Mouse (Mus musculus) hindbrain, postnatal 0 days (tissue): Measurements from ENCODE around the gene Chmp5. TPM values are rescaled to one million over a fixed set of nuclear protein-coding genes. Genes with fewer than 3 reads are reported as not detected.

Source experiments
- ATAC-seq: fragments of 200-750 bp; cut with Nextera tagmentation; 2 replicates; pipeline ENCODE4 v1.8.0; 2017; ENCODE audit warnings: mild to moderate bottlenecking, moderate TSS enrichment, moderate library complexity
- DNase-seq: peaks from one replicate; pipeline ENCODE4 v3.0.0-alpha.2; 2015; ENCODE audit warnings: low spot score
- H3K27ac ChIP-seq: fragments of 300-500 bp; sonication (generic); 2 replicates; pipeline ENCODE4 v1.5.1; 2014; ENCODE audit warnings: mild to moderate bottlenecking
- H3K27me3 ChIP-seq: fragments of 300-500 bp; sonication (generic); 2 replicates; pipeline ENCODE4 v1.6.1; 2014; ENCODE audit warnings: low read length, mixed read lengths; ENCODE audit not compliant: insufficient read depth
- H3K36me3 ChIP-seq: fragments of 300-500 bp; sonication (generic); 2 replicates; pipeline ENCODE4 v1.6.1; 2014; ENCODE audit warnings: low read length, mixed read lengths; ENCODE audit not compliant: insufficient read depth
- H3K4me1 ChIP-seq: fragments of 300-500 bp; sonication (generic); 2 replicates; pipeline ENCODE4 v1.6.1; 2014; ENCODE audit warnings: antibody characterized with exemption, low read length, mixed read lengths; ENCODE audit not compliant: insufficient read depth
- H3K4me2 ChIP-seq: fragments of 300-500 bp; sonication (generic); 2 replicates; pipeline ENCODE4 v1.6.1; 2014; ENCODE audit warnings: low read depth, mild to moderate bottlenecking, low read length, moderate library complexity, mixed read lengths
- H3K4me3 ChIP-seq: fragments of 300-500 bp; sonication (generic); 2 replicates; pipeline ENCODE4 v1.5.1; 2014; ENCODE audit warnings: low read length
- H3K9ac ChIP-seq: fragments of 300-500 bp; sonication (generic); replicated peaks from 2 replicates; pipeline ENCODE4 v1.6.1; 2014; ENCODE audit warnings: mild to moderate bottlenecking, low read length, moderate library complexity, mixed read lengths
- H3K9me3 ChIP-seq: fragments of 300-500 bp; sonication (generic); 2 replicates; pipeline ENCODE4 v1.6.1; 2016; ENCODE audit warnings: low read length, mixed read lengths
- CTCF ChIP-seq: IDR thresholded peaks from 2 replicates; pipeline ENCODE4 v1.5.1; 2016; ENCODE audit warnings: antibody characterized with exemption, control low read depth, low read depth
- WGBS: fragments of 180-500 bp; shearing (Covaris S2); extraction: QIAGEN DNeasy Blood & Tissue Kit; methylation state at CpG from one replicate; pipeline ENCODE4 v1.1.7; 2014; 5-methylcytosine and 5-hydroxymethylcytosine counted together
- polyA plus RNA-seq: library from polyadenylated mRNA; unstranded; fragments of >200 nt; fragmentation: Nextera tagmentation; extraction: Ambion mirVana; gene quantifications from 2 replicates; pipeline ENCODE4 v1.2.1, GENCODE M21; 2015
- total RNA-seq: library from RNA; depleted of rRNA; stranded (reverse); fragments of >200 nt; gene quantifications from 2 replicates; pipeline ENCODE4 v1.2.3, GENCODE M21; 2014

Gene Chmp5
- total and polyA plus RNA-seq, 2 experiments from 2014 or later: 37.0 to 131 TPM

DNA sequence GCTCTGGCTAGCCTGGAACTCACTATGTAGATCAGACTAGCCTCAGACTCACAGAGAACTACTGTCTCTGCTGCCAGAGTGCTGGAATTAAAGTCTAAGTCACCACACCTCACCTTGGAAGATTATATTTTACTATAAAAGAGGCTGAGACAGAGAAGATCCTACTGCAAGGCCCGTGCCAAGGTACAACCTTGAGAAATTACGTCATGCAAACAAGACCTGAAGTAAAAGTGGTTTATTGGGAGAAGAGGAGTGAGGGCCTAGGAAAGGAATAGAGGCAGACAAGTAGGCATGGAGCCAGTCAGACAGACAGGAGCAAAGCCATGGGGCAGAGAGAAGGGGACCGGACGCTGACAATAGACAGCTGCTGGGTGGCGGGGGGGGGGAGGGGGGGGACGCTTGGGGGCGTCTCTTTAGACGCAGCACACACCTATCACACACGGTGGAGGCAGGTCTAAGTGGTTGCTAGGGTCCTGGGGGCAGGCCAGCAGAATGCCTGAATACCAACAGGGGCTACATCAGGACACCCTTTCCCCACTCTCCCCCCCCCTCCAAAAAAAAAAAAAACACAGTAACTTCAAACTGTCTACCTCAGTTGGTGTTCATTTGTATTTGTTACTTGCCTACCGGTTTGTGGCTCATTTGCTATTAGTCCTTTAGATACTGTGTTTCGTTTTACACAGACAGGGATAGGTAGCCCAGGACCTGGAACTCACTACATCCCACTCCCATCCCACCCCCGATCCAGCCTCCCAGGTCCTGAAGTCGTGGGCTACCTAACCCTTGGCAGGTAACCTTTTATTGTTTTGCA lies 21.8 kb downstream of the Chmp5 start:
- Histone ChIP-seq H3K27me3 (no peaks in the 10 kb centered on the region), H3K9me3 (no peaks in the 10 kb centered on the region), H3K27ac (peak overlapping the region; percentile 92), H3K4me2 (peak overlapping the region; percentile 72), H3K9ac (peak overlapping the region; percentile 81), H3K4me1 (no peaks in the 10 kb centered on the region), H3K36me3 (peaks cover 15% of the 10 kb centered on the region; the same call in 1 of the 2 replicates), H3K4me3 (peak overlapping the region; percentile 79)
- TF ChIP-seq CTCF: no peak
- ATAC-seq: peak; percentile 21; the same call in 1 of the 2 replicates
- peak; percentile 30 for DNase-seq
- WGBS: 15% methylated on average over 10 of the region's 13 CpGs

DNA sequence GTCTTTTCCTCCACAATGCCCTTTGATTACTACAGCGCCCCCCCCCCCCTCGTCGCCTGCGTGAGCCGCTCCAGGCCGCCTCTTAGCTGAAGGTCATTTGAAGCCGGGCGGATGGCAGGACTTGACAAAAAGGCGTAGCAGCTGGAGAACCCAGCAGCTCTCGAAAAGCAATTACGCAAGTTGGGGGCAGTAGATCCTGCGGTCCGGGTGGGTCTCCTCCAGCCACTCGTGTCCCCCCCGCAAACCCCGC lies 22.3 kb downstream of the Chmp5 start:
- peaks cover 14% of the 10 kb centered on the region; the same call in 1 of the 2 replicates for H3K36me3 ChIP-seq
- DNase-seq (no peak), ATAC-seq (no peak)
- peak overlapping the region; percentile 81 for H3K9ac ChIP-seq
- H3K4me2 ChIP-seq: peak overlapping the region; percentile 72
- 0% methylated on average over 16 of the region's 16 CpGs for WGBS
- H3K9me3 ChIP-seq: no peaks in the 10 kb centered on the region
- H3K27me3 ChIP-seq: no peaks in the 10 kb centered on the region
- peak overlapping the region; percentile 79 for H3K4me3 ChIP-seq
- no peak for TF ChIP-seq CTCF
- peak overlapping the region; percentile 92 for H3K27ac ChIP-seq
- H3K4me1 ChIP-seq: no peaks in the 10 kb centered on the region

DNA sequence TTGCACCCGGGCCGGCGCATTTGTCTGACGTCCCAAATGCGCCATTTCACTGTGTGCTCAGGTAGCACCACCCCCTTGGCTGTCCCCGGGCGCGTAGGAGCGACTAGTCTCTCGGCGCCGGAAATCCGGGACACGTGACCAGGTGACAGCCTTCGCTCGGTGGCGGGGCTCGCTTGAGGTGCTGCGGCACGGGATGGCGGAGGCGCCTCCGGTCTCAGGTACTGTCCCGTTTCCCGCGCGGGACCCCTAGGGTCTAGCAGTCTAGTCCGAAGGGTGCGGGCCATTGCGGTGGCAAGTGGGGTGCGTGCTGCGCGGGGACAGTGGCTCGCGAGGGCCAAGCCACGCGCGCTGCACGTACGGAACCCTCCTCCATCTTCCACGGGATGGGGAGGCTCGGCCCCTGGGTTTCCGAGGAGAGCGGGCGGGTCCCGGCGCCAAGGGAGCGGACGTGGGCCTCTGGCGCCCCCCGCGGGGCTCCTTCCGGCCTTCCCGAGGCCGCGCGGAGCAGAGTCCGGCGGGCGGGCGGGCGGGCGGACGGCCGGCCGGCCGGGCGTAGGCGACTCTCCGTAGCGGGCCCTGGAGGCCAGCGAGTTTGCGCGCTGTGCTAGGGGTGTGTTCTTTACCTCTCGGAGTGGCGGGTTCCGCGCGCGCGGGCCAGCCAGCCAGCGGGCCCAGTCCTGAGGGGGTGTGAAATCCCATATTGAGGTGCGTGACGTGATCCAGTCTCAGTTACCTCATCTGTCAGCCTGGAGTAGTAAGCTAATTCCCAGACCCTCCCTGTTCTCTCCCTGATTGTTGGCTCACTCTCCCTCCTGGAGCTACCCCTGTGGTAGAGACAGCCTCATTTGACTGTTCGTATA lies 22.9 kb downstream of the Chmp5 start, which contains the start of gene Nfx1:
Gene Nfx1, plus strand, starts transcription at position 65 of the 860 bp plus-strand sequence.
- Histone ChIP-seq H3K36me3 (peaks cover 8% of the 10 kb centered on the region; the same call in 1 of the 2 replicates), H3K9ac (peak within 1 kb of the TSS; percentile 81), H3K4me1 (no peaks in the 10 kb centered on the region), H3K4me2 (peak within 1 kb of the TSS; percentile 72), H3K27me3 (no peaks in the 10 kb centered on the region), H3K27ac (peak within 1 kb of the TSS; percentile 92), H3K4me3 (peak within 1 kb of the TSS; percentile 79), H3K9me3 (no peaks in the 10 kb centered on the region)
- WGBS: under 1% methylated on average over 83 of the region's 85 CpGs
- DNase-seq: peak; percentile 99
- ATAC-seq: peak; percentile 96
- no peak for TF ChIP-seq CTCF

DNA sequence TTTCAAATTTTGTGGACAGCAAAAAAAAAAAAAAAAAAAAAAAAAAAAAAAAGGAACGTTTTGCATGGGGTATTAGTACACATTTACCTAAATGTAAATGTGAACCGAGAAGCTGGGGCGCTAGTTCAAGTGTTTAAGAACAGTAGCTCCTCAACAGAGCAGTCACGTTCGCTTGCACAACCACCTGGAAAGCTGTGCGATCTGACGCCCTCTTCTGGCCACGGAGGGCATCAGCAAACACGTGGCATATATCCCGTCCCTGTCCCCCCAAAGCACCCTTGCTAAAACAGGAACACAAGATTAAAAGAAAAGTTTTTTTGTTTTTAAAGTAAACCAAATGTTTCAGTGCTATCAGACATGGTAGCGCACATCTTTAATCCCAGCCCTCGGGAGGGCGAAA lies 23.5 kb downstream of the Chmp5 start:
- Histone ChIP-seq H3K4me3 (peak overlapping the region; percentile 79), H3K27me3 (no peaks in the 10 kb centered on the region), H3K4me2 (peak overlapping the region; percentile 72), H3K9ac (peak overlapping the region; percentile 81), H3K4me1 (no peaks in the 10 kb centered on the region), H3K27ac (peak overlapping the region; percentile 92; the same call in 1 of the 2 replicates), H3K9me3 (no peaks in the 10 kb centered on the region), H3K36me3 (peaks cover 7% of the 10 kb centered on the region; the same call in 1 of the 2 replicates)
- WGBS: 24% methylated on average over 13 of the region's 13 CpGs
- peak; percentile 77 for TF ChIP-seq CTCF
- peak; percentile 71 for DNase-seq
- no peak for ATAC-seq

DNA sequence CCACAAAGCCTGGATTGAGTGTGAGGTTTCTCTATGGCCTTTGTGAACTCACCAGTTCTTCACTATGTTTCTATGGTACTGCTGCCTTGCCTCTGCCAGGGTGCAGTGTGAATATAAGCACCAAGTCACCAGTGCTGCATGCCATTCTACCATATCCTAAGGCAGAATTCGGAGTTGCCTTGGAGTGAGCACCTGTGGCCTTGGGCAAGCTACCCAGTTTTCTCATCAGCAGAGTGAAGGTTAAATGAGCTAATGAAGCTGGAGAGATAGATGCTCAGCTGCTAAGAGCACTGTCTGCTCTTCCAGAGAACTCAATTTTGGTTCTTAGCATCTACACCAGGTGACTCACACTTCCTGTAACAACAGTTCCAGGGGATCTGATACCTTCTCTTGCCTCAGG lies 25.8 kb downstream of the Chmp5 start:
- H3K36me3 ChIP-seq: peaks cover 21% of the 10 kb centered on the region; the same call in 1 of the 2 replicates
- ATAC-seq (no peak), DNase-seq (no peak)
- H3K4me1 ChIP-seq: no peaks in the 10 kb centered on the region
- H3K9ac ChIP-seq: no peak overlapping the region
- H3K4me3 ChIP-seq: no peak overlapping the region
- no peak overlapping the region for H3K4me2 ChIP-seq
- no peak for TF ChIP-seq CTCF
- H3K27ac ChIP-seq: no peak overlapping the region
- H3K27me3 ChIP-seq: no peaks in the 10 kb centered on the region
- 95% methylated on average over 1 of the region's 1 CpGs for WGBS
- no peaks in the 10 kb centered on the region for H3K9me3 ChIP-seq

DNA sequence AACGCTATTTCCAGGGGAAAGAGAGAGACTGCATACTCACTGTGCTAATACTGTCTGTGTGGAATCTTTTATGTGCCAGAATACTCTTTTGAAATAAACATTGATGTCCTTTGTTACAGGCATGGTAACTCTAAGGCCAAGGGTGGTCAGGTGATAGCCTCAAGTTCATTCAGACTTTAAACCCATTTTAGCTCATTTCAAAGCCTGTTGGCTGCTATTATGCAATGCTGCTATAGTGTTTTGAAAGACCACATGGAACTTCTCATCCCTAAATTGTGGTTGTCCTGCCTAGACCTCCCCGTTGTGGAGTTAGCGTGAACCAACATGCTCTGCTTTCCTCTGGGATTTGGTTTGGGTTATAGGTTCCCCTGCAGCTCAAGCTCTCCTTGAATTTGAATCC lies 27.5 kb downstream of the Chmp5 start:
- Histone ChIP-seq H3K9ac (no peak overlapping the region), H3K9me3 (no peaks in the 10 kb centered on the region), H3K4me2 (no peak overlapping the region), H3K4me1 (no peaks in the 10 kb centered on the region), H3K4me3 (no peak overlapping the region), H3K27me3 (no peaks in the 10 kb centered on the region), H3K27ac (no peak overlapping the region), H3K36me3 (peaks cover 29% of the 10 kb centered on the region; the same call in 1 of the 2 replicates)
- WGBS: 98% methylated on average over 3 of the region's 3 CpGs
- DNase-seq (no peak), ATAC-seq (no peak)
- no peak for TF ChIP-seq CTCF
